Mouse (Mus musculus): ENCODE data around the gene Qtrt1.

Qtrt1 gene

GRCm38 (mm10) chr9:21411669-21412550 is at the start of gene Qtrt1:
Qtrt1 (plus strand) TSS chr9:21411837.
- DNase-seq = peak; percentile 84

- peak; percentile 84 for DNase-seq
Observed at GRCm38 (mm10) chr9:21366541-21367220, 45.0 kb upstream of the Qtrt1 start.

GRCm38 (mm10) chr9:21367357-21368111 is 44.1 kb upstream of the Qtrt1 start, which contains the start of gene Ilf3:
Ilf3 (plus strand) TSS chr9:21367871.
- peak; percentile 100 for DNase-seq

- DNase-seq = peak; percentile 55
Observed at GRCm38 (mm10) chr9:21368131-21368584, 43.5 kb upstream of the Qtrt1 start.

- no peak for DNase-seq
Observed at GRCm38 (mm10) chr9:21369080-21369479, 42.6 kb upstream of the Qtrt1 start.

- DNase-seq = no peak
Observed at GRCm38 (mm10) chr9:21370876-21371275, 40.8 kb upstream of the Qtrt1 start.

- no peak for DNase-seq
Observed at GRCm38 (mm10) chr9:21372508-21372907, 39.1 kb upstream of the Qtrt1 start.

- DNase-seq = no peak
Observed at GRCm38 (mm10) chr9:21379195-21379594, 32.4 kb upstream of the Qtrt1 start.

- no peak for DNase-seq
Observed at GRCm38 (mm10) chr9:21380868-21381267, 30.8 kb upstream of the Qtrt1 start.

- no peak for DNase-seq
Observed at GRCm38 (mm10) chr9:21383966-21384365, 27.7 kb upstream of the Qtrt1 start.

GRCm38 (mm10) chr9:21392646-21393175 is 18.9 kb upstream of the Qtrt1 start:
- DNase-seq = peak; percentile 57

GRCm38 (mm10) chr9:21395692-21396091 is 15.9 kb upstream of the Qtrt1 start:
- DNase-seq = no peak

- no peak for DNase-seq
Observed at GRCm38 (mm10) chr9:21397170-21397569, 14.5 kb upstream of the Qtrt1 start.

GRCm38 (mm10) chr9:21401042-21401441 is 10.6 kb upstream of the Qtrt1 start:
- no peak for DNase-seq

GRCm38 (mm10) chr9:21402764-21403253 is 8.8 kb upstream of the Qtrt1 start:
- no peak for DNase-seq

GRCm38 (mm10) chr9:21403745-21404144 is 7.9 kb upstream of the Qtrt1 start:
- no peak for DNase-seq

GRCm38 (mm10) chr9:21405525-21405924 is 6.1 kb upstream of the Qtrt1 start:
- DNase-seq = no peak

GRCm38 (mm10) chr9:21407951-21408350 is 3.7 kb upstream of the Qtrt1 start:
- peak; percentile 92 for DNase-seq

GRCm38 (mm10) chr9:21408624-21409023 is 3.0 kb upstream of the Qtrt1 start:
- DNase-seq = no peak

- DNase-seq = peak; percentile 88
Observed at GRCm38 (mm10) chr9:21409592-21410317, 1.9 kb upstream of the Qtrt1 start.

GRCm38 (mm10) chr9:21417866-21418265 is 6.2 kb downstream of the Qtrt1 start:
- no peak for DNase-seq

- no peak for DNase-seq
Observed at GRCm38 (mm10) chr9:21419646-21420045, 8.0 kb downstream of the Qtrt1 start.
